ENCODE assay signal across 8 mouse cellular contexts in genomic region chr2:173186047-173186943, GRCm38 (mm10). TPM values are rescaled to one million over a fixed set of nuclear protein-coding genes. Genes with fewer than 3 reads are reported as not detected.
DNase-seq lines count a peak whose midpoint lies in the region; ATAC-seq lines count a peak whose summit lies in the region.

No protein-coding gene starts in this region.

- no peaks in the 10 kb centered on the region for H3K36me3 ChIP-seq in hindbrain, embryonic 16.5 days (ENCODE audit: control insufficient read depth, insufficient read depth, low read length)

- WGBS in hindbrain, embryonic 16.5 days, result 34% methylated on average over 26 of the region's 26 CpGs

- no peak overlapping the region for H3K4me2 ChIP-seq in hindbrain, embryonic 16.5 days (ENCODE audit: low read length)

- no peak overlapping the region for H3K27ac ChIP-seq in hindbrain, embryonic 16.5 days (ENCODE audit: low read depth, low read length)

- H3K4me3 ChIP-seq in hindbrain, embryonic 16.5 days (ENCODE audit: low read length), result no peak overlapping the region

- H3K9me3 ChIP-seq in hindbrain, embryonic 16.5 days (ENCODE audit: control insufficient read depth, low read length), result no peaks in the 10 kb centered on the region

- peak; percentile 83 for ATAC-seq in hindbrain, embryonic 16.5 days

- 0 out of 2 replicates have a peak, but pooled peaks cover 2% of the 10 kb centered on the region for H3K27me3 ChIP-seq in hindbrain, embryonic 16.5 days (replicated peaks; ENCODE audit: control insufficient read depth, insufficient read depth, low read length)

- peak; percentile 79 for DNase-seq in ZHBTc4 (ENCODE audit: low read depth, low spot score)
- DNase-seq in cerebellum, postnatal 4 days (ENCODE audit: low spot score in 2 of 2), result peak; percentile 91 to 93
- DNase-seq in gastrocnemius, adult 8-10 months (ENCODE audit: low spot score in 2 of 2), result peak; percentile 63 to 75
- DNase-seq in left cerebral cortex, adult 18-20 months (ENCODE audit: low spot score in 2 of 2), result peak; percentile 80 to 91
- peak; percentile 78 to 86 for DNase-seq in lung, postnatal 4 days
- peak; percentile 76 for DNase-seq in retina, postnatal 7 days (ENCODE audit: low read depth, low spot score)
- peak; percentile 68 to 86 for DNase-seq in urinary bladder, adult 18-20 months (ENCODE audit: low spot score in 2 of 2)

- no peak overlapping the region for H3K9ac ChIP-seq in hindbrain, embryonic 16.5 days (ENCODE audit: low read depth, low read length)

- no peaks in the 10 kb centered on the region for H3K4me1 ChIP-seq in hindbrain, embryonic 16.5 days (ENCODE audit: control insufficient read depth, insufficient read depth, low read depth, low read length)

RNA-seq across cellular contexts. Expression of gene Zbp1, which starts 32.4 kb away (rescaled TPM):
- under 1 TPM in 1 of 4 experiments, not detected in 3; 0.54 TPM for total RNA-seq in gastrocnemius, adult 8-10 months (2022)
- polyA plus RNA-seq in hindbrain, embryonic 16.5 days (2015; fragmentation: Nextera tagmentation; extraction: Ambion mirVana), result 0.20 TPM in 1 of 2 replicates, not detected in the other
- not detected for total RNA-seq in left cerebral cortex, adult 18-20 months (2021)

RNA-seq across cellular contexts. Expression of gene Pck1, which starts 33.4 kb away (rescaled TPM):
- total RNA-seq in gastrocnemius, adult 8-10 months (2022), result 10 to 100 TPM in 2 of 4 experiments, 1 to 10 TPM in 2; 1.9 to 22.6 (median 8.5) TPM
- polyA plus RNA-seq in hindbrain, embryonic 16.5 days (2015; fragmentation: Nextera tagmentation; extraction: Ambion mirVana), result not detected in 2 replicates
- total RNA-seq in left cerebral cortex, adult 18-20 months (2021), result not detected
